Mouse (Mus musculus) forebrain, postnatal 0 days (tissue): ENCODE data around the gene Mtrr. TPM values are rescaled to one million over a fixed set of nuclear protein-coding genes. Genes with fewer than 3 reads are reported as not detected.

Experiments
- ATAC-seq: fragments of 200-750 bp; cut with Nextera tagmentation; 2 replicates; pipeline ENCODE4 v1.8.0; 2017; ENCODE audit warnings: mild to moderate bottlenecking, moderate library complexity
- DNase-seq: peaks from one replicate; pipeline ENCODE4 v3.0.0-alpha.2; 2015
- H3K27ac ChIP-seq: fragments of 300-500 bp; sonication (generic); 2 replicates; pipeline ENCODE4 v1.5.1; 2014; ENCODE audit warnings: low read depth, mild to moderate bottlenecking, antibody characterized with exemption, low read length, moderate library complexity, mixed read lengths
- H3K27me3 ChIP-seq: fragments of 300-500 bp; sonication (generic); 2 replicates; pipeline ENCODE4 v1.6.1; 2014; ENCODE audit warnings: mild to moderate bottlenecking, low read length, mixed read lengths; ENCODE audit not compliant: insufficient read depth
- H3K36me3 ChIP-seq: fragments of 300-500 bp; sonication (generic); 2 replicates; pipeline ENCODE4 v1.6.1; 2014; ENCODE audit warnings: mild to moderate bottlenecking, moderate library complexity; ENCODE audit not compliant: insufficient read depth
- H3K4me1 ChIP-seq: fragments of 300-500 bp; sonication (generic); 2 replicates; pipeline ENCODE4 v1.6.1; 2014; ENCODE audit warnings: antibody characterized with exemption; ENCODE audit not compliant: insufficient read depth
- H3K4me2 ChIP-seq: fragments of 300-500 bp; sonication (generic); 2 replicates; pipeline ENCODE4 v1.6.1; 2014; ENCODE audit warnings: low read depth, mild to moderate bottlenecking, moderate library complexity
- H3K4me3 ChIP-seq: fragments of 300-500 bp; sonication (generic); 2 replicates; pipeline ENCODE4 v1.5.1; 2014; ENCODE audit warnings: low read depth, low read length, mixed read lengths
- H3K9ac ChIP-seq: fragments of 300-500 bp; sonication (generic); 2 replicates; pipeline ENCODE4 v1.6.1; 2014; ENCODE audit warnings: mild to moderate bottlenecking
- H3K9me3 ChIP-seq: fragments of 300-500 bp; sonication (generic); 2 replicates; pipeline ENCODE4 v1.6.1; 2016; ENCODE audit warnings: low read length
- CTCF ChIP-seq: sonication (generic); IDR thresholded peaks from 2 replicates; pipeline ENCODE4 v1.5.1; 2016; ENCODE audit warnings: antibody characterized with exemption, control low read depth, low read depth
- WGBS: fragments of 180-500 bp; shearing (Covaris S2); extraction: QIAGEN DNeasy Blood & Tissue Kit; methylation state at CpG from one replicate; pipeline ENCODE4 v1.1.7; 2014; 5-methylcytosine and 5-hydroxymethylcytosine counted together
- polyA plus RNA-seq: library from polyadenylated mRNA; unstranded; fragments of >200 nt; fragmentation: Nextera tagmentation; extraction: Ambion mirVana; gene quantifications from 2 replicates; pipeline ENCODE4 v1.2.1, GENCODE M21; 2015
- total RNA-seq: library from RNA; depleted of rRNA; stranded (reverse); fragments of >200 nt; gene quantifications from 2 replicates; pipeline ENCODE4 v1.2.3, GENCODE M21; 2014

The Mtrr gene
- total and polyA plus RNA-seq, 2 experiments from 2014 or later: 9.9 to 13.7 TPM

DNA sequence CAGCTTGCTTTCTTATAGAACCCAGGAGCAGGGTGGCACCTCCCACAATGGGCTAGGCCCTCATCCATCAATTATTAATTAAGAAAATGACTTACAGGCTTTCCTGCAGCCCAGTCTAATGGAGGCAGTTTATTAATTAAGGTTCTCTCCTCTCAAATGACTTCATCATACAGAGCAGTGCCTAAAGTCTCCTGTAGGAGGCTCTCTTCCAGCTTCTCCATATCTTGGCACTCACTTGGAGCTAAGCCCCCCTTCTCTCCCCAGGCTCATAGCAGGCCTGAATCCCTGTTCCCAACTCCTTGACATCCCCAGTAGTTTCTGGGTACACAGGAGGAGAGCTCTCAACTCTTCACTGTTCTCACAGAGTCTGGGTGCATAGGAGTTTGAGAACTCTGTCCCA, 17.0 kb upstream of the Mtrr start:
- ATAC-seq (no peak), DNase-seq (no peak)
- no peak overlapping the region for H3K4me3 ChIP-seq
- peaks cover 3% of the 10 kb centered on the region; the same call in 1 of the 2 replicates for H3K4me1 ChIP-seq
- no peak overlapping the region for H3K27ac ChIP-seq
- no peak overlapping the region for H3K9ac ChIP-seq
- no peak overlapping the region for H3K4me2 ChIP-seq
- H3K27me3 ChIP-seq: no peaks in the 10 kb centered on the region
- no peaks in the 10 kb centered on the region for H3K9me3 ChIP-seq
- peak; percentile 37 for TF ChIP-seq CTCF
- H3K36me3 ChIP-seq: no peaks in the 10 kb centered on the region

DNA sequence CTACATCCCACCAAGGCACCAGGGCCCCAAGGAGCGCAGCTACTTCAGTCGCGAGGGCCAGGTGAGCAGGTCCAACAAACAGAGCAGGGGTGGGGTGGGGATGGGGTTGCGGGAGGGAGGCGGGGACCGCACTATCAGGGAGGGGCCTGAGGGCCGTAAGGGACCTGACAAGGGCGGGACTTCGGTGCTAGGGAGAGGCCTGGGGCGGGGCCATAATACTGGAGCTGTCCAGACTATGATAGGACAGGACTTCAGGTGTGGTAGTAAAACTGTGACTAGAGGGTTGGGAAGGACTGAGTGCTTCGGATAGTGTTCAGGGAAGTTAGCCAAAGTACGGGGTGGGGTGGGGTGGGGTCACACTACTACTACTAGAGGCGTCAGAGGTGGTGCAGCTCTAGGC, 15.7 kb upstream of the Mtrr start:
- H3K4me1 ChIP-seq: peaks cover 3% of the 10 kb centered on the region; the same call in 1 of the 2 replicates
- H3K9me3 ChIP-seq: no peaks in the 10 kb centered on the region
- DNase-seq (no peak), ATAC-seq (0 out of 2 replicates have a peak, but pooled peaks have one; percentile 17)
- no peak overlapping the region for H3K27ac ChIP-seq
- WGBS: 19% methylated on average over 13 of the region's 13 CpGs
- peak overlapping the region; percentile 51 for H3K4me2 ChIP-seq
- TF ChIP-seq CTCF: no peak
- peaks cover 4% of the 10 kb centered on the region for H3K36me3 ChIP-seq
- no peaks in the 10 kb centered on the region for H3K27me3 ChIP-seq
- H3K4me3 ChIP-seq: peak overlapping the region; percentile 32
- H3K9ac ChIP-seq: peak overlapping the region; percentile 44; the same call in 1 of the 2 replicates

DNA sequence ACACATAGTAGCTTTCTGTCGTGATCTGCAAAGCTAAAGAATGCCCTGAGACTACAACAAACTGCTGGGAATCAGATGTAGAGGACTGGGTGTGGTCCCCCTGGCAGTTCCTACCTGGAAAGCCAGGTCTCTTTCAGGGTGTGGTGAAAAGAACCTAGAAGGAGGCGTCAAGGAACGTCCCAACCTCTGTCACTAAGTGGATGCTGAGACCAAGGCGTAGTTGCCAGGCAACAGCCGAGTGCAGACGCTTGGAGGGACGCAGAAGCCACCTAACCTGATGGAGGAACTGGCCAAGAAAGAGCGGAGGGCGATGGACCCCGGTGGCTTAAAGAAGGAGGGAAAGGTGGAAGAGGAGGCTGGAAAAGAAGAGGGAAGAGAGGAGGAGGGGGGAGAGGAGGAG, 15.2 kb upstream of the Mtrr start, which contains the start of gene 1700001L19Rik:
Gene 1700001L19Rik, plus strand, starts transcription at position 223 of the 400 bp plus-strand sequence.
- DNase-seq (peak; percentile 45), ATAC-seq (peak; percentile 38; the same call in 1 of the 2 replicates)
- peaks cover 9% of the 10 kb centered on the region for H3K36me3 ChIP-seq
- WGBS: 8% methylated on average over 10 of the region's 10 CpGs
- H3K4me1 ChIP-seq: peaks cover 3% of the 10 kb centered on the region; the same call in 1 of the 2 replicates
- no peaks in the 10 kb centered on the region for H3K9me3 ChIP-seq
- peak within 1 kb of the TSS; percentile 32 for H3K4me3 ChIP-seq
- no peaks in the 10 kb centered on the region for H3K27me3 ChIP-seq
- peak within 1 kb of the TSS; percentile 44; the same call in 1 of the 2 replicates for H3K9ac ChIP-seq
- TF ChIP-seq CTCF: no peak
- no peak within 1 kb of the TSS for H3K27ac ChIP-seq
- peak within 1 kb of the TSS; percentile 51 for H3K4me2 ChIP-seq

DNA sequence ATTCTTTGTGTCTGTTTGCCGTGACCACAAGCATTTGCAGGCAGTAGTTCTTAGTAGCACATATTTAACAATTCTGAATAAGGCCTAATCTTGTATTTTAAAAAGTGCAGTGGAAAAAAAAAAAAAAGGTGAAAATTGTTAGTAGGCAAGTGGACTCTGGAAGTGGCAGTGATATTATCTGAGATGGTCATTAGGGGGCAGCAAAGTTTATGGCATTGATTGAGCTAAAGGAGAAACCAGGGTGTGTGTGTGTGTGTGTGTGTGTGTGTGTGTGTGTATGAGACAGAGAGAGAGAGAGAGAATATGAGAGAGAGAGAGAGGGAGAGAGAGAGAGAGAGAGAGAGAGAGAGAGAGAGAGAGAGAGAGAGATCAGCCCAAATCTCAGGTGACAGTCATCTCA, 11.8 kb upstream of the Mtrr start:
- TF ChIP-seq CTCF: peak; percentile 62
- ATAC-seq (peak; percentile 42; the same call in 1 of the 2 replicates), DNase-seq (peak; percentile 57)
- no peak overlapping the region for H3K27ac ChIP-seq
- peaks cover 41% of the 10 kb centered on the region for H3K36me3 ChIP-seq
- no peak overlapping the region for H3K4me3 ChIP-seq
- no peak overlapping the region for H3K9ac ChIP-seq
- H3K4me1 ChIP-seq: peaks cover 3% of the 10 kb centered on the region; the same call in 1 of the 2 replicates
- no peaks in the 10 kb centered on the region for H3K27me3 ChIP-seq
- no peaks in the 10 kb centered on the region for H3K9me3 ChIP-seq
- no peak overlapping the region for H3K4me2 ChIP-seq
- WGBS: 78% methylated on average over 1 of the region's 1 CpGs

DNA sequence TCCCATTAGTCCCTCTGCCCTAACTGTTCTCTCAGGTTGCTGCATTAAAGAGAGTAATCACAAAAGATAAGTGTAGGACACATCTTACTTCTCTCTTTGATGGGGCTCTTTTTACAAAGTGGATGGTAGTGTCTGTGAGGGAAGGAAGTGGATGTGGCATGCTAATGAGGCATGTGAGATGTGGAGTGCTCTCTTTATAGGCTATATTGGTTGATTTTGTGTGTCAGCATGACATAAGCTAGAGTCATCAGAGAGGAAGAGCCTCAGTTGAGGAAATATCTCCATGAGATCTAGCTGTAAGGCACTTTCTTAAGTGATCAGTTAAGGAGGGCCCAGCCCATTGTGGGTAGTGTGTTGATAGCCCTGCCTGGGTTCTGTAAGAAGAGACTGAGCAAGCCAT, 6.4 kb upstream of the Mtrr start:
- Histone ChIP-seq H3K36me3 (peaks cover 85% of the 10 kb centered on the region), H3K9me3 (no peaks in the 10 kb centered on the region), H3K27me3 (no peaks in the 10 kb centered on the region), H3K27ac (no peak overlapping the region), H3K4me1 (no peaks in the 10 kb centered on the region), H3K4me2 (no peak overlapping the region), H3K9ac (no peak overlapping the region), H3K4me3 (no peak overlapping the region)
- DNase-seq (no peak), ATAC-seq (no peak)
- TF ChIP-seq CTCF: no peak

DNA sequence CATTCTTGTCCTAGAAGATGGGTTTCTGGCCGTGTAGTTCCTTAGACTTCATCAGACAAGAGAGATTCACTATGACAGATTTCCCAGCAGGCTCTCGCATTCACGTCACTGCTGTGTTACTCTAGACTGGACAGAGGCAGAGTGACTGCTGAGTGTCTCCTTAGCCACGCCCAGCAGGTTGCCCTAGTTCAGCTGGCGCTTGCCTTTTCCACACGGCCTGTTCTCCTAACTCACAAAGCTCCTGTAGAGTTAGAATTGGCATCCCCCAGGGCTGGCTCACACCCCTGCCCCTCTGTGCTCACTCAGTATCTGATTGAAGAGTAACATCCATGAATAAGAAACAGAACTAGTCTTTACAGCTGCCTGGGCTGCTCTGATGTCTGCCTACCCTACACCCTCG, 3.5 kb upstream of the Mtrr start:
- peaks cover 60% of the 10 kb centered on the region for H3K36me3 ChIP-seq
- no peak for TF ChIP-seq CTCF
- 88% methylated on average over 7 of the region's 7 CpGs for WGBS
- no peak overlapping the region for H3K27ac ChIP-seq
- H3K4me3 ChIP-seq: no peak overlapping the region
- no peaks in the 10 kb centered on the region for H3K27me3 ChIP-seq
- H3K4me1 ChIP-seq: peaks cover 5% of the 10 kb centered on the region; the same call in 1 of the 2 replicates
- DNase-seq (no peak), ATAC-seq (no peak)
- no peak overlapping the region for H3K9ac ChIP-seq
- H3K9me3 ChIP-seq: no peaks in the 10 kb centered on the region
- no peak overlapping the region for H3K4me2 ChIP-seq

DNA sequence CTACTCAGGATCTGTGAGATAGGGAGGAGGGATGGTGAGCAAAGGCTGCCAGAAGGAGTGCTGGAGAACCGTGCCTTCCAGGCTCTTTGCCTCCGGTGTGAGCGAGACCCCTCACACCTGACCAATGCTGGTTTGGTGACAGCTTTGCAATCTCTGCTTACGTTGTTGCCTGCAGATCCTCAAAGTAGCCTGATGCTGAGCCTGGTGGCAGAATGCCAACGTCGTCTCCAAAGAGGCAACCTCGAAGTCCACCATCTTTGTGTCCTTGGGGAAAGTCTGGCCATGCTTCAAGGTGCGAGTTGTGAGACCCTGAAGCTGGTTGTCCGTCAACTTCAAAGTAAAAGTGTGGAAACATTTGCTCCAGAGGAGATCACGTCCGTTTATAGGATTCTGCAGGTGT, 2.0 kb upstream of the Mtrr start:
- H3K4me2 ChIP-seq: no peak overlapping the region
- H3K36me3 ChIP-seq: peaks cover 45% of the 10 kb centered on the region
- 94% methylated on average over 11 of the region's 11 CpGs for WGBS
- peaks cover 5% of the 10 kb centered on the region; the same call in 1 of the 2 replicates for H3K4me1 ChIP-seq
- H3K4me3 ChIP-seq: no peak overlapping the region
- no peak for ATAC-seq
- H3K9ac ChIP-seq: no peak overlapping the region
- H3K9me3 ChIP-seq: no peaks in the 10 kb centered on the region
- no peaks in the 10 kb centered on the region for H3K27me3 ChIP-seq
- TF ChIP-seq CTCF: no peak
- H3K27ac ChIP-seq: no peak overlapping the region
- DNase-seq: no peak

DNA sequence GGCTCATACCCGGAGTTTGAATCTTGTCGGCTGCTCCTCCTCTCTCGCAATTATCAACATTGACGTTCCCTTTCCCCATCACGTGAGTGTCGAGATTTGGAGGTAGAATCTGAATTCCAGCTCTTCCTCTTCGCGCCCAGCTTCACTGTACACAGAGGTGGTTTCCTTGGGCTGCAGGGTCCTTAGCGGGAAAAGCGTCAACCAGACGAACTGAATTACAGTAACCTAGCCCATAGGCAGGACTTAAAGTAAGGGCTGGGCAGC, 500 bp upstream of the Mtrr start:
- Histone ChIP-seq H3K4me1 (peaks cover 5% of the 10 kb centered on the region; the same call in 1 of the 2 replicates), H3K27me3 (no peaks in the 10 kb centered on the region), H3K27ac (peak overlapping the region; percentile 78), H3K4me3 (peak overlapping the region; percentile 83), H3K36me3 (peaks cover 31% of the 10 kb centered on the region), H3K9ac (peak overlapping the region; percentile 74), H3K9me3 (no peaks in the 10 kb centered on the region), H3K4me2 (peak overlapping the region; percentile 84)
- ATAC-seq (no peak), DNase-seq (no peak)
- TF ChIP-seq CTCF: no peak
- under 1% methylated on average over 11 of the region's 11 CpGs for WGBS
